Mouse (Mus musculus): Measurements from ENCODE around the gene Fpgs. TPM values are rescaled to one million over a fixed set of nuclear protein-coding genes. Genes with fewer than 3 reads are reported as not detected.

The Fpgs gene
- total and polyA plus RNA-seq, 2 experiments from 2014 or later, result 23.1 to 23.4 TPM

DNA sequence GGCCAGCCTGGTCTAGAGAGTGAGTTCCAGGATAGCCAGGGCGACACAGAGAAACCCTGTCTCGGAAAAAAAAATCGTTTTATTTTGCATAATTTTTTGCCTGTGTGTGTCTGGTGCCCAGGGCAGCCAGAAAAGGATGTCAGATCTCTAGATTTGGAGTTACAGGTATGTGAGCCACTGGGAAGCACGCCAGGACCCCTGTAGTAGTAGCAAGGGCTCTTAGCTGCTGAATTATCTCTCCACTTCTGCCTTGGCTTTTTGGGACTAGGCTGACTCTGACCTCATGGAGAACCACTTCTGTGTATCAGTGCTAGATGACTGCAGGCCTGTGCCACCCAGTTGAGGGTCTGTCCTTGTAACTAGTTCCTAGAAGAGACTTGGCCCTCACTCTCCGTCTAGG lies 62.1 kb downstream of the Fpgs start:
- no peak overlapping the region for H3K9ac ChIP-seq (replicated peaks; ENCODE audit: low read length)
- H3K4me2 ChIP-seq (ENCODE audit: low read depth, low read length), result no peak overlapping the region
- 81% methylated on average over 5 of the region's 5 CpGs for WGBS
- H3K36me3 ChIP-seq (ENCODE audit: insufficient read depth, low read length), result no peaks in the 10 kb centered on the region
- no peaks in the 10 kb centered on the region for H3K4me1 ChIP-seq (ENCODE audit: insufficient read depth, low read length)
- H3K4me3 ChIP-seq (ENCODE audit: low read length), result no peak overlapping the region
- no peaks in the 10 kb centered on the region for H3K27me3 ChIP-seq (ENCODE audit: insufficient read depth, low read length)
- ATAC-seq (no peak), DNase-seq (ENCODE audit: low spot score) (no peak)
- no peak overlapping the region for H3K27ac ChIP-seq
- no peak for TF ChIP-seq CTCF (IDR thresholded peaks at IDR 0.05; ENCODE audit: low read depth)
- H3K9me3 ChIP-seq (ENCODE audit: low read length), result no peaks in the 10 kb centered on the region

- Histone ChIP-seq H3K27ac (no peak overlapping the region), H3K4me2 (ENCODE audit: low read depth, low read length) (no peak overlapping the region), H3K4me1 (ENCODE audit: insufficient read depth, low read length) (no peaks in the 10 kb centered on the region), H3K9ac (replicated peaks; ENCODE audit: low read length) (no peak overlapping the region), H3K27me3 (ENCODE audit: insufficient read depth, low read length) (no peaks in the 10 kb centered on the region), H3K36me3 (ENCODE audit: insufficient read depth, low read length) (no peaks in the 10 kb centered on the region), H3K9me3 (ENCODE audit: low read length) (no peaks in the 10 kb centered on the region), H3K4me3 (ENCODE audit: low read length) (no peak overlapping the region)
- no peak for DNase-seq (ENCODE audit: low spot score)
- 60% methylated on average over 6 of the region's 6 CpGs for WGBS
- TF ChIP-seq CTCF (IDR thresholded peaks at IDR 0.05; ENCODE audit: low read depth), result no peak
- ATAC-seq, result no peak
These were observed 63.3 kb downstream of the Fpgs start for GRCm38 (mm10) chr2:32640550-32641051.

GRCm38 (mm10) chr2:32639632-32640031 lies 64.3 kb downstream of the Fpgs start:
- Histone ChIP-seq H3K9ac (replicated peaks; ENCODE audit: low read length) (no peak overlapping the region), H3K4me3 (ENCODE audit: low read length) (no peak overlapping the region), H3K27ac (no peak overlapping the region), H3K4me1 (ENCODE audit: insufficient read depth, low read length) (no peaks in the 10 kb centered on the region), H3K36me3 (ENCODE audit: insufficient read depth, low read length) (no peaks in the 10 kb centered on the region), H3K9me3 (ENCODE audit: low read length) (no peaks in the 10 kb centered on the region), H3K27me3 (ENCODE audit: insufficient read depth, low read length) (no peaks in the 10 kb centered on the region), H3K4me2 (ENCODE audit: low read depth, low read length) (no peak overlapping the region)
- no peak for TF ChIP-seq CTCF (IDR thresholded peaks at IDR 0.05; ENCODE audit: low read depth)
- 100% methylated on average over 1 of the region's 1 CpGs for WGBS
- no peak for ATAC-seq
- DNase-seq (ENCODE audit: low spot score), result no peak

DNA sequence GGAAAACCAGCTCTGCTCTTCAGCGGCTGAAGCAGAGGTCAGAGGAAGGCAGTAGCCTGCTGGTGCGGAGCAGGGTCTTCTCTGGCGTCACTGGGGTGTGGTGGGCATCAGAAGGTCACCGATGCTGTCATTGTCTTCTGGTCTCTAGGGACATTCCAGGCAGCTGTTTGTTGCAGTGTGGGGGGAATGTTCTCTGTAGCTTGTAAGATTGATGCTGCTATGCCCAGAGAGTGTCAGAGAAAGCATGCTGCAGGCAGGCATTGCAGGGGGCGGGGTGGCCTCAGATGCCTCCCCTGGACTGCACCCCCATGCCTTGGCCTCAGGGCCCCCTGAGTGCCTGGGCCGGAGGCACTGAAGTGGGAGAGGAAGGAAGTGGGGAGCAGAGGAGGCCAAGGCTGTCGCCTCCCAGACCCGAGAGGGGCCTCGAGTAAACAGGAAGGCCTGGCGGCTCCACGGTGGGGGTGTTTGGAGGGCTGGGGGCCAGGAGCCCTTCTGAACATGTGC lies 66.1 kb downstream of the Fpgs start:
- Histone ChIP-seq H3K27ac (no peak overlapping the region; the same call in 1 of the 2 replicates), H3K4me2 (ENCODE audit: low read depth, low read length) (no peak overlapping the region), H3K36me3 (ENCODE audit: insufficient read depth, low read length) (no peaks in the 10 kb centered on the region), H3K9ac (replicated peaks; ENCODE audit: low read length) (no peak overlapping the region), H3K4me3 (ENCODE audit: low read length) (no peak overlapping the region), H3K4me1 (ENCODE audit: insufficient read depth, low read length) (no peaks in the 10 kb centered on the region), H3K27me3 (ENCODE audit: insufficient read depth, low read length) (no peaks in the 10 kb centered on the region), H3K9me3 (ENCODE audit: low read length) (no peaks in the 10 kb centered on the region)
- WGBS, result 41% methylated on average over 11 of the region's 11 CpGs
- no peak for TF ChIP-seq CTCF (IDR thresholded peaks at IDR 0.05; ENCODE audit: low read depth)
- DNase-seq (ENCODE audit: low spot score), result no peak
- ATAC-seq, result 0 out of 2 replicates have a peak, but pooled peaks have one; percentile 46

GRCm38 (mm10) chr2:32636617-32637016 lies 67.3 kb downstream of the Fpgs start:
- Histone ChIP-seq H3K27ac (no peak overlapping the region), H3K4me1 (ENCODE audit: insufficient read depth, low read length) (no peaks in the 10 kb centered on the region), H3K27me3 (ENCODE audit: insufficient read depth, low read length) (no peaks in the 10 kb centered on the region), H3K4me3 (ENCODE audit: low read length) (no peak overlapping the region), H3K36me3 (ENCODE audit: insufficient read depth, low read length) (no peaks in the 10 kb centered on the region), H3K4me2 (ENCODE audit: low read depth, low read length) (no peak overlapping the region), H3K9me3 (ENCODE audit: low read length) (no peaks in the 10 kb centered on the region), H3K9ac (replicated peaks; ENCODE audit: low read length) (no peak overlapping the region)
- TF ChIP-seq CTCF (IDR thresholded peaks at IDR 0.05; ENCODE audit: low read depth), result no peak
- no peak for DNase-seq (ENCODE audit: low spot score)
- ATAC-seq, result no peak
- WGBS, result 81% methylated on average over 7 of the region's 7 CpGs

DNA sequence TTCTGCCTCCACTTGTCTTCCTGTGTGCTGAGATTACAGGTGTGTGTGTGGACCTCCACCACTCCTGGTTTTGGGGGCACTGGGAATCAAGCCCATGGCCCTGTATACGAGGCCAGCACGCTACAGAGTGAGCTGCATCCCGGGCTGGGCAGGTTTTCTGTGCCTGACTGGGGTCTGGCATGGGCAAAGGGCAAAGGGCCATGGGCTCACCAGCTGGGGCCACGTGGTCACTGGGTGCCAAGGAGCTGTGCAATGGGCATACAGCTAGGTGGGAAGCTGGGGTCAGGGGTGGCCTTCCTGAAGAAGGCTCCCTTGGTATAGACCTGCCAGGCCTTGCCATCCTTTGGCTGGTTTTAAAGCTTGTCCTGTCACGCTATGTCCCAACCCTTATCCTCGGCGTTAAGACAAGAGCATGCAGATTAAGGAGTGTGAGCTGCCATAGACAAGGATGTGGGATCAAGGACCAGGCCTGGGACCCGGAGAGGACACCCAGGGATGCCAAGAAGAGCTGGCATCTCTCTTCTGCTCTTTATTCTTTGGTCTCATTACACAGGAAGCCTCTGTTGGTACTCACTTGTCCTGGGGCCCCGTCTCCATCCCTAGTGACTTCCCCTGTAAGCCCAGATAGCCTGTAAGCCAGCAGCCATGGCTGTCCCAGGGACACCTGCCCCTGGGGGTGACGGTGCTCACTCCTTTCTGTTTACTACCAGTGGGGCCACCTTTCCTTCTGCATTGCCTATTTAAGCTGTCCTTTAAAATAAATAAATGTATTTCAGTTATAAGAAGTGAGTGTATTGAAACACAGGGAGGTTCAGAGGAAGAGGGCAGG lies 69.5 kb downstream of the Fpgs start:
- no peaks in the 10 kb centered on the region for H3K27me3 ChIP-seq (ENCODE audit: insufficient read depth, low read length)
- ATAC-seq (no peak), DNase-seq (ENCODE audit: low spot score) (no peak)
- WGBS, result 87% methylated on average over 10 of the region's 10 CpGs
- H3K4me1 ChIP-seq (ENCODE audit: insufficient read depth, low read length), result peaks cover 2% of the 10 kb centered on the region; the same call in 1 of the 2 replicates
- no peaks in the 10 kb centered on the region for H3K36me3 ChIP-seq (ENCODE audit: insufficient read depth, low read length)
- no peak overlapping the region for H3K4me3 ChIP-seq (ENCODE audit: low read length)
- no peak overlapping the region for H3K9ac ChIP-seq (replicated peaks; ENCODE audit: low read length)
- no peak overlapping the region for H3K27ac ChIP-seq
- no peak for TF ChIP-seq CTCF (IDR thresholded peaks at IDR 0.05; ENCODE audit: low read depth)
- H3K9me3 ChIP-seq (ENCODE audit: low read length), result no peaks in the 10 kb centered on the region
- H3K4me2 ChIP-seq (ENCODE audit: low read depth, low read length), result no peak overlapping the region

DNA sequence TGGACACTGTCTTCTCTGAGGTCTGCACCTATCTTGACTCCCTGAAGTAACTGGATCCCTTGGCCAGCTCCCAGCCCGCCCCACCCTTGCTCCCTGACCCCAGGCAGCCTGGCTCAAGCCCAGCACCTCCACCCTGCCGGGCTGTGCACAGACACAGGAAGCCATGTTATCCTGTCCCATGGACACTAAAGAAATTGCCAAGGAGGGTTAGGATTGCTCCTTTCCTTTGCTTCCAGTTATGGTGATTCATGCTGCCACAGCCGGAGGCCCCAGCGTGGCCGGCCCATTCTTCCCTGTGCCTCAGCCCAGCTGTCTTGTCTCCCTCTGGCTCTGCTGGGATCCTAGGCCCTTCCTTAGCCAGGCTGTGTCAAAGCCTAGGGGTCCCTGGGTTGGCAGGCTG lies 70.3 kb downstream of the Fpgs start:
- no peaks in the 10 kb centered on the region for H3K9me3 ChIP-seq (ENCODE audit: low read length)
- H3K4me3 ChIP-seq (ENCODE audit: low read length), result no peak overlapping the region
- H3K4me2 ChIP-seq (ENCODE audit: low read depth, low read length), result no peak overlapping the region
- no peaks in the 10 kb centered on the region for H3K27me3 ChIP-seq (ENCODE audit: insufficient read depth, low read length)
- peaks cover 10% of the 10 kb centered on the region; the same call in 1 of the 2 replicates for H3K4me1 ChIP-seq (ENCODE audit: insufficient read depth, low read length)
- no peak for TF ChIP-seq CTCF (IDR thresholded peaks at IDR 0.05; ENCODE audit: low read depth)
- H3K9ac ChIP-seq (replicated peaks; ENCODE audit: low read length), result no peak overlapping the region
- no peaks in the 10 kb centered on the region for H3K36me3 ChIP-seq (ENCODE audit: insufficient read depth, low read length)
- WGBS, result 62% methylated on average over 5 of the region's 5 CpGs
- no peak overlapping the region for H3K27ac ChIP-seq
- DNase-seq (ENCODE audit: low spot score) (no peak), ATAC-seq (no peak)

MicroRNAs within 50 kb of the gene (microRNA counts, 519-probe panel; counts per million panel counts)
- microRNA mmu-miR-1954 (370 counts per million, percentile 5 among the panel's probes with 10 or more counts), microRNA mmu-miR-2861 (not detected)

Small RNA genes within 50 kb of the gene (microRNA-seq; reads per million reads assigned to microRNA genes)
- gene Gm47291 (0 reads per million in 2 experiments), gene Mir1954 (0 to 0.18 reads per million in 2 experiments), gene Mir2861 (0 reads per million in 2 experiments), gene Mir3960 (0 reads per million in 2 experiments), gene Mir8093 (0 to 0.18 reads per million in 2 experiments)

Other genes with a start within 250 kb of the Fpgs start
- gene Fam102a, start 168.8 kb downstream of the Fpgs start, total RNA-seq (2014; rRNA removed), result 23.6 and 25.4 TPM in 2 replicates
- 7.9 and 8.2 TPM in 2 replicates for gene Fam102a, start 168.8 kb downstream of the Fpgs start, polyA plus RNA-seq (2015; fragmentation: Nextera tagmentation; extraction: Ambion mirVana)
- gene Dpm2, start 133.3 kb downstream of the Fpgs start, total RNA-seq (2014; rRNA removed), result 64.1 and 70.8 TPM in 2 replicates
- gene Dpm2, start 133.3 kb downstream of the Fpgs start, polyA plus RNA-seq (2015; fragmentation: Nextera tagmentation; extraction: Ambion mirVana), result 139 and 146 TPM in 2 replicates
- gene Pip5kl1, start 129.3 kb downstream of the Fpgs start, total RNA-seq (2014; rRNA removed), result 15.1 and 35.0 TPM in 2 replicates
- 16.7 and 19.1 TPM in 2 replicates for gene Pip5kl1, start 129.3 kb downstream of the Fpgs start, polyA plus RNA-seq (2015; fragmentation: Nextera tagmentation; extraction: Ambion mirVana)
- 0.21 and 0.83 TPM in 2 replicates for gene 9430097D07Rik, start 128.5 kb downstream of the Fpgs start, total RNA-seq (2014; rRNA removed)
- gene 9430097D07Rik, start 128.5 kb downstream of the Fpgs start, polyA plus RNA-seq (2015; fragmentation: Nextera tagmentation; extraction: Ambion mirVana), result 0.73 and 0.76 TPM in 2 replicates
- 66.9 and 75.7 TPM in 2 replicates for gene St6galnac4, start 117.0 kb downstream of the Fpgs start, total RNA-seq (2014; rRNA removed)
- gene St6galnac4, start 117.0 kb downstream of the Fpgs start, polyA plus RNA-seq (2015; fragmentation: Nextera tagmentation; extraction: Ambion mirVana), result 45.6 and 47.5 TPM in 2 replicates
- gene St6galnac6, start 104.4 kb downstream of the Fpgs start, total RNA-seq (2014; rRNA removed), result 87.0 and 114 TPM in 2 replicates
- gene St6galnac6, start 104.4 kb downstream of the Fpgs start, polyA plus RNA-seq (2015; fragmentation: Nextera tagmentation; extraction: Ambion mirVana), result 39.5 and 40.9 TPM in 2 replicates
- 89.8 and 92.2 TPM in 2 replicates for gene Ak1, start 82.4 kb downstream of the Fpgs start, total RNA-seq (2014; rRNA removed)
- gene Ak1, start 82.4 kb downstream of the Fpgs start, polyA plus RNA-seq (2015; fragmentation: Nextera tagmentation; extraction: Ambion mirVana), result 103 and 106 TPM in 2 replicates
- 23.7 and 24.1 TPM in 2 replicates for gene Eng, start 57.5 kb downstream of the Fpgs start, total RNA-seq (2014; rRNA removed)
- gene Eng, start 57.5 kb downstream of the Fpgs start, polyA plus RNA-seq (2015; fragmentation: Nextera tagmentation; extraction: Ambion mirVana), result 23.7 and 23.8 TPM in 2 replicates
- 108 and 116 TPM in 2 replicates for gene Cdk9, start 8.9 kb upstream of the Fpgs start, total RNA-seq (2014; rRNA removed)
- 61.1 and 65.3 TPM in 2 replicates for gene Cdk9, start 8.9 kb upstream of the Fpgs start, polyA plus RNA-seq (2015; fragmentation: Nextera tagmentation; extraction: Ambion mirVana)
- 43.8 and 56.9 TPM in 2 replicates for gene Sh2d3c, start 16.9 kb upstream of the Fpgs start, total RNA-seq (2014; rRNA removed)
- gene Sh2d3c, start 16.9 kb upstream of the Fpgs start, polyA plus RNA-seq (2015; fragmentation: Nextera tagmentation; extraction: Ambion mirVana), result 49.5 and 52.8 TPM in 2 replicates
- 1.7 and 3.2 TPM in 2 replicates for gene 6330409D20Rik, start 36.9 kb upstream of the Fpgs start, total RNA-seq (2014; rRNA removed)
- 3.6 and 5.1 TPM in 2 replicates for gene 6330409D20Rik, start 36.9 kb upstream of the Fpgs start, polyA plus RNA-seq (2015; fragmentation: Nextera tagmentation; extraction: Ambion mirVana)
- 75.1 and 81.1 TPM in 2 replicates for gene Tor2a, start 53.1 kb upstream of the Fpgs start, total RNA-seq (2014; rRNA removed)
- gene Tor2a, start 53.1 kb upstream of the Fpgs start, polyA plus RNA-seq (2015; fragmentation: Nextera tagmentation; extraction: Ambion mirVana), result 48.2 and 49.1 TPM in 2 replicates
- gene Ttc16, start 71.5 kb upstream of the Fpgs start, total RNA-seq (2014; rRNA removed), result 0.78 and 1.6 TPM in 2 replicates
- gene Ttc16, start 71.5 kb upstream of the Fpgs start, polyA plus RNA-seq (2015; fragmentation: Nextera tagmentation; extraction: Ambion mirVana), result 0.58 and 0.76 TPM in 2 replicates
- gene Ptrh1, start 71.6 kb upstream of the Fpgs start, total RNA-seq (2014; rRNA removed), result 0.75 and 2.9 TPM in 2 replicates
- gene Ptrh1, start 71.6 kb upstream of the Fpgs start, polyA plus RNA-seq (2015; fragmentation: Nextera tagmentation; extraction: Ambion mirVana), result 4.0 and 4.4 TPM in 2 replicates
- gene Cfap157, start 80.3 kb upstream of the Fpgs start, total RNA-seq (2014; rRNA removed), result 0.16 and 0.40 TPM in 2 replicates
- 0.64 and 1.1 TPM in 2 replicates for gene Cfap157, start 80.3 kb upstream of the Fpgs start, polyA plus RNA-seq (2015; fragmentation: Nextera tagmentation; extraction: Ambion mirVana)
- 142 and 149 TPM in 2 replicates for gene Stxbp1, start 143.1 kb upstream of the Fpgs start, total RNA-seq (2014; rRNA removed)
- gene Stxbp1, start 143.1 kb upstream of the Fpgs start, polyA plus RNA-seq (2015; fragmentation: Nextera tagmentation; extraction: Ambion mirVana), result 318 and 348 TPM in 2 replicates
- 49.8 and 52.7 TPM in 2 replicates for gene Fam129b, start 172.0 kb upstream of the Fpgs start, total RNA-seq (2014; rRNA removed)
- gene Fam129b, start 172.0 kb upstream of the Fpgs start, polyA plus RNA-seq (2015; fragmentation: Nextera tagmentation; extraction: Ambion mirVana), result 20.8 and 23.5 TPM in 2 replicates